Mouse (Mus musculus) cortical plate, adult 2 months (tissue): ENCODE measurements around the gene Hist1h2bh. TPM values are rescaled to one million over a fixed set of nuclear protein-coding genes. Genes with fewer than 3 reads are reported as not detected.
"Not testable (repeated sequence)": the region's sequence is repeated elsewhere in the genome, so short reads cannot be mapped to it uniquely, and the experiment has no call there.

Experiments used
- H3K27ac ChIP-seq: fragments of 200-500 bp; 2 replicates; pipeline ENCODE4 v1.5.1; 2012; ENCODE audit warnings: low read length, control low read depth, inconsistent platforms; ENCODE audit not compliant: insufficient read depth
- H3K4me1 ChIP-seq: fragments of 200-500 bp; 2 replicates; pipeline ENCODE4 v1.6.1; 2011; ENCODE audit warnings: low read length; ENCODE audit not compliant: control insufficient read depth, insufficient read depth
- H3K4me3 ChIP-seq: fragments of 200-500 bp; 2 replicates; pipeline ENCODE4 v1.5.1; 2011; ENCODE audit warnings: mild to moderate bottlenecking, low read length, control low read depth; ENCODE audit not compliant: insufficient read depth
- CTCF ChIP-seq: fragments of 200-500 bp; IDR thresholded peaks from 2 replicates; pipeline ENCODE4 v1.5.1; 2011; ENCODE audit warnings: mild to moderate bottlenecking, control low read depth, low read length; ENCODE audit not compliant: insufficient read depth; ENCODE audit errors: extremely low read depth
- POLR2A ChIP-seq: fragments of 200-500 bp; IDR thresholded peaks from 2 replicates; pipeline ENCODE4 v1.6.1; 2011; ENCODE audit warnings: mild to moderate bottlenecking, low read length, control low read depth; ENCODE audit not compliant: insufficient read depth; ENCODE audit errors: extremely low read depth
- polyA plus RNA-seq: library from polyadenylated mRNA; depleted of rRNA; stranded (reverse); fragments of >200 nt; gene quantifications from 2 replicates; pipeline ENCODE4 v1.2.3, GENCODE M21; 2012; rRNA removed

Gene Hist1h2bh
- 0.29 and 0.38 TPM in 2 replicates for polyA plus RNA-seq

GRCm38 (mm10) chr13:23542999-23543607, at the start of gene Hist1h2bh:
TSS of gene Hist1h2bh (minus strand) at chr13:23543392.
- peak within 1 kb of the TSS; percentile 29 for H3K4me3 ChIP-seq
- not testable (repeated sequence) for H3K27ac ChIP-seq, H3K4me1 ChIP-seq
- peak; percentile 73; the same call in 1 of the 2 replicates for TF ChIP-seq POLR2A

DNA sequence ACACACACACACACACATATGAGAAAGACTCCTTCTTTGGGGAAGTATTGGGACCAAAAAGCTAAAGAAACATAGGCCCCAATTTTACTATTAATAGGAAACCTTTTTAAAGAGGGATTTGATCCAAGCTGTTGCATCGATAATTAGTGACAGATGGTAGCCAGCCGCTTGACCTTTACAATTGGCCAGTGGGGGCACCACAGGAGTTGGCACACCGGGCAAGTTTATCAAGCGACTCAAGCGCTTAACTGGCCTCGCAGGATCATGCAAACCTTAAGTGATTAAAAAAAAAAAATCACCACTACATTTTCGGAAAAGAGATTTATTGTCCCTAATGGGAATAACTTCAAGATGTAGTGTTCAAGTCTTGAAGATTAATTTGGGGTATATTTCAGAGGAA, 49.4 kb upstream of the Hist1h2bh start:
- H3K27ac ChIP-seq = no peak overlapping the region
- no peak overlapping the region for H3K4me3 ChIP-seq
- H3K4me1 ChIP-seq = no peaks in the 10 kb centered on the region
- TF ChIP-seq CTCF = no peak
- no peak for TF ChIP-seq POLR2A

DNA sequence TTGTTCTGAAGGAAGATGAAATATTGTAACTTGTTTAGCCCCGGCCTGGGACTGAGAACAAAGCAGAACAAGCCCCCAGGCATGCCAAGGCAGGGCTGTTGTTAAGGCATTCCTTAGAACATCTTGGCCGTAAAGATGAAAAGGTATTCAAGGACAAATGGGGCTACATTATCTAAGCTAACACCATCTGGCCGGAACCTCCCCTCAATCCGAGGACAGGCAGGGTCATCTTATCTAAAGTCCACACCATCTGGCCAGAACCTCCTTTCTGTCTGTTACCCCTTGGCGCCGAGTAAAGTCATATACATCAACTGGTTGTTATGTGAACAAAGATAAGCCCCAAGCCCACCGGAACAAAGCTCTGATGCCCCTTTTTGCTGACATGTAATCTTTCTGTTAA, 48.7 kb upstream of the Hist1h2bh start:
- not testable (repeated sequence) for H3K27ac ChIP-seq, H3K4me1 ChIP-seq, H3K4me3 ChIP-seq

- Histone ChIP-seq H3K27ac (no peak overlapping the region), H3K4me3 (no peak overlapping the region), H3K4me1 (no peaks in the 10 kb centered on the region; the same call in 1 of the 2 replicates)
- TF ChIP-seq CTCF (no peak), POLR2A (no peak)
Observed at GRCm38 (mm10) chr13:23591206-23591605, 48.0 kb upstream of the Hist1h2bh start.

- H3K27ac ChIP-seq = no peak overlapping the region
- no peak for TF ChIP-seq POLR2A
- no peak for TF ChIP-seq CTCF
- H3K4me1 ChIP-seq = no peaks in the 10 kb centered on the region; the same call in 1 of the 2 replicates
- H3K4me3 ChIP-seq = no peak overlapping the region; the same call in 1 of the 2 replicates
Observed at GRCm38 (mm10) chr13:23586940-23587225, 43.7 kb upstream of the Hist1h2bh start.

DNA sequence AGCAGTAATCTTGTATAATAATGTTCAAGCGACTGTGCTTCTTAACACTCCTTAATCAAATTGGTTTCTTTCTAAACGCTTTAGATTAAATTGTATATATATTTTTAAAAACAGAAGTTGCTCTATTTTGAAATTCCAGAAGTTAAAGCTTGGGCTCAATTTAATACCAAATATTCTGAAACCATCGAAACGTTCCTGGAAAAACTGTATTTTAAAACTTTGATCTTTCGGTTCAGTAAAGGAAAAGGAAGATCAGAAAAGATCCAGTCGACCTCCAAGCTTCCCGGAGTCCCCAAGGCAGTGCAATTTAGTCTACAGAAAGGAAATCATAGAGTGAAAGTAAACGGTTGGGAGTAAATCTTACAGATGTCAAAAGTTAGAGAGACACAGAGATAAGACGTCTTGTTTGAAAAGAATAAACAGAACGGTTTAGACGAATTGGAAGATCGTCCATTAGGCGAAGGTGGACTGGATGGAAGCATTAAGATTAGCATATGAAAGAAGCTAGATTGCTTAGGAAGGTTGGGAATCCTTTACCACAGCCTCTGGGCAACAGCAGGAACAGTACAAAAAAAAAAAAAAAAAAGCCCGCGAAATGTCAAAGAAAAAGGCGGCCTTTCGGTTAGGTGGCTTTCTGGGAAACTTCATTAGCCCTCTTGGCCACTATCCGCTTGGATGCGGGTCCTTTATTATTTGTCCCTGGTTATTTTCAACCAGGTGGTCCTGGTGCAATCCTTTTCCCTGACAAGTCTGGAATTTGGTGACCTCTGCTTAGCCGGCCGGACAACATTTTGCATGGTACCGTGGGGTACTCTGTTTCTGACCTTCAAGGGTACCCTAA, 43.1 kb upstream of the Hist1h2bh start:
- no peak for TF ChIP-seq POLR2A
- TF ChIP-seq CTCF = no peak
- Histone ChIP-seq H3K4me1 (no peaks in the 10 kb centered on the region; the same call in 1 of the 2 replicates), H3K4me3 (peak overlapping the region; percentile 65), H3K27ac (no peak overlapping the region)

DNA sequence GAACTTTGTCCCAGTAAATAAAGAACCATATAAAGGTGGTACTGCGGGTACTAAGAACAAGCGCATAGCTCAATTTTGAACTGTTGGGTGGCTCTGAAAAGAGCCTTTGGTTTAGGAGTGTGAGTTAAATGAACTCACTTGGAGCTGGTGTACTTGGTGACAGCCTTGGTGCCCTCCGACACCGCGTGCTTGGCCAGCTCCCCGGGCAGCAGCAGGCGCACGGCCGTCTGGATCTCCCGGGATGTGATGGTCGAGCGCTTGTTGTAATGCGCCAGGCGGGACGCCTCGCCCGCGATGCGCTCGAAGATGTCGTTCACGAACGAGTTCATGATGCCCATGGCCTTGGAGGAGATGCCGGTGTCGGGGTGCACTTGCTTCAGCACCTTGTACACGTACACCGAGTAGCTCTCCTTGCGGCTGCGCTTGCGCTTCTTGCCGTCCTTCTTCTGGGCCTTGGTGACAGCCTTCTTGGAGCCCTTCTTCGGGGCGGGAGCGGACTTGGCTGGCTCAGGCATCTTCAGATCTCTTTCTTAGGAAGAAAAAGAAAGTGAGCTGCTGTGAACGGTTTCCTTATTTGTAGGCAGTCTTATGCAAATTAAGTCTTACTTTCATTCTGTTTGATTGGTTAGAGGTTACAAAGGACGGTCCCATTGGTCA, 42.4 kb upstream of the Hist1h2bh start:
- not testable (repeated sequence) for H3K4me1 ChIP-seq
- Histone ChIP-seq H3K27ac (peak overlapping the region; percentile 95), H3K4me3 (peak overlapping the region; percentile 65)
- peak; percentile 91 for TF ChIP-seq POLR2A

DNA sequence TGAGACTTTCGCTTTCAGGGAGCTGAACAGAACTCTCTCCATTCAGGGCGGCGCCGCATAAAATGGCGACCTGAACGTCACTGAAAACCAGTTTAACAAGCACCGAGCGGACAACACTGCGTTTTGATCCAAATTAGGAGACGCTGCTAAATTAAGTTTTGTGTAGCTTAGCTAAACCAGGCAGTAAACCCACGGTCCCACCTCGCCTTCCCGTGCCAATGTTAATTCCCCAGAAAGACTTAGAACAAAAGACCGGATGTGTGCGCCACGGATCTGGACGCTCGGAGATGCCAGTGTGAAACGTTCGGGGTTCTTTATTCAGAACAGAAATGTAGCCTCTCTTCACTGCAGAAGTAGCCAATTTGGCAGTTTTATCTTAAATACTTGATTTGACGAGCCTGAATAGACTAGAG, 41.8 kb upstream of the Hist1h2bh start:
- Histone ChIP-seq H3K27ac (peak overlapping the region; percentile 80), H3K4me1 (no peaks in the 10 kb centered on the region; the same call in 1 of the 2 replicates), H3K4me3 (peak overlapping the region; percentile 65)
- TF ChIP-seq POLR2A (0 out of 2 replicates have a peak, but pooled peaks have one; percentile 22), CTCF (no peak)

DNA sequence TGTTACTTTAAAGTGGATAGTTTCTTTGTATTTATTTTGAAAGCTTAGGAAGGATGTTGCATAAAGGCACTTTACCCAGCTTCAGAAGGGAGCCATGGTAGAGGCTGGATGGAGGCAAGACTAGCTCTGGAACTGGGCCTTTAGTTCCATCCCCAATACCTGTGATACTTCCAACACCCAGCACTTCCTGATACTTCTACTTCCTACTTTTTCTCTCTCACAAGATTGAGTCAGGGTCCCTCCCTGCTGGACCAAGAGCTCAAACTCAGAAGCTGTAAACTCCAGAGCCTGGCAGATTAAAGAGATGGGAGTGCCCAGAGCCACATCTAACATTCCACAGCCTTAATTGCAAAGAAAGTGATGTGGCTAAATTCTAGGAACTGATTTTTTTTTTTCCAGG, 41.1 kb upstream of the Hist1h2bh start:
- no peaks in the 10 kb centered on the region; the same call in 1 of the 2 replicates for H3K4me1 ChIP-seq
- TF ChIP-seq CTCF = no peak
- no peak for TF ChIP-seq POLR2A
- H3K27ac ChIP-seq = peak overlapping the region; percentile 67; the same call in 1 of the 2 replicates
- H3K4me3 ChIP-seq = peak overlapping the region; percentile 65; the same call in 1 of the 2 replicates

DNA sequence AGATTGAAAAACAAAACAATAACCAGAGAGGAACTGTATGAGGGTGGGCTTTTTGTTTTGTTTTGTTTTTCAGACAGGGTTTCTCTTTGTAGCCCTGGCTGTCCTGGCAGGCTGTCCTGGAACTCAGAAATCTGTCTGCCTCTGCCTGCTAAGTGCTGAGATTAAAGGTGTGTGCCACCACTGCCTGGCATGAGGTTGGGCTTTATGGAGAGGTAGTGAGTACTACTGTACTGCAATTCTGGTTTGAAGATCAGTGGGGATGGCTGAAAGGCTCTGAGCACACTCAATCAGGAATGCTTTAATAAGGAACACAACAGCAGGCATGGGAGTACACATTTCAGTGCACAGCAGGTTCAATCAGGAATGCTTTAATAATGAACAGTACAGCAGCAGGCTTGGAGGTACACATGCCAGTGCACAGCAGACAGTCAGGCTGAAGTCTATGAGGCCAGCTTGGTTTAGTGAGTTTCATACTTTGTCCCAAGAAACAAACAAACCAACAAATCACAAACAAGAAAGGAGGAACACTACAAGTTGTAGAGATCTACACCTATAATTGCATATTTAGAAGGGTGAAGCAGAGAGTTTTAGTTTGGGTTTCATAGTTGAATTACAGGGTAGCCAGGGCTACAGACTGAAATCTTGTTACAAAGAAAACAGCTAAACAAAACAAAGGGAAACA, 40.3 kb upstream of the Hist1h2bh start:
- Histone ChIP-seq H3K27ac (no peak overlapping the region), H3K4me3 (no peak overlapping the region), H3K4me1 (no peaks in the 10 kb centered on the region; the same call in 1 of the 2 replicates)
- TF ChIP-seq POLR2A (no peak), CTCF (no peak)
